Mouse (Mus musculus) heart, postnatal 0 days (tissue): ENCODE measurements at regions not wholly inside any gene's neighbourhood (a gene's known extent, or its start where the extent isn't known, plus 50 kb on each side); places are given as distances from the start of the nearest gene placed in this dataset.

ENCODE experiments used
- CTCF ChIP-seq: IDR thresholded peaks from 2 replicates; pipeline ENCODE4 v1.5.1; 2016; ENCODE audit warnings: antibody characterized with exemption, control low read depth, low read depth
- EP300 ChIP-seq: IDR thresholded peaks from 2 replicates; pipeline ENCODE4 v1.6.1; 2016; ENCODE audit warnings: antibody characterized with exemption, low read depth

GRCm38 (mm10) chr3:50690750-50691149, 247.3 kb upstream of the Slc7a11 start:
- no peak for TF ChIP-seq CTCF
- no peak for TF ChIP-seq EP300
